Mouse (Mus musculus): ENCODE data around the gene Crip2. TPM values are rescaled to one million over a fixed set of nuclear protein-coding genes. Genes with fewer than 3 reads are reported as not detected.

Gene Crip2
- polyA plus RNA-seq, 1 experiment from 2014 or later, result 78.8 TPM

DNA sequence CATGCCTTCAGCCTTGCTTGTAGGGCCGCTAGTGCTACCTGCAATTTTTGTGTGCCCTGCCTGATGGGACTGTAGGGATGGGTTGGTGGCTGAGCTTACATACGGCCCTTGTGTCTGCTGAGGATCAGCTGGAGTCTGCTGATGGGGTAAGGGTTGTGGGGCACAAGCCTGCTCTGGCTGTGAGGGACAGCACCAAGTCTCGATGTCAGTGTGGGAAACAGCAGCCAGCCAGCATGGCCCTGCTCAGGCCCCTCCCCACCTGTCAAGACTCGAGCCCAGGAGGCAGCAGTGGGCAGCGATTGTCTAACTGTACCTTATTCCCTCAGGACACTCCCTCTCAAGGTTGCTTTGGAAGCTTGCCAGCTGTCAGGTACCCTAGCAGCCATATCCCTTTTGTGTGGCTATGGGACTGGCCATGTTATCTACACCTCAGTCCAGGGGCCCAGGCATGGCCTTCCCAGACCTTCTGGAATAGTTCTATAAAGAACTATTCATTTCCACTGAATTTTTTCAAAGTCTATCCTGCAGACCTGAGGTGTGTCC is 6.1 kb upstream of the Crip2 start:
- H3K27ac ChIP-seq, result no peak overlapping the region
- 73% methylated on average over 5 of the region's 5 CpGs for WGBS
- H3K36me3 ChIP-seq, result peaks cover 97% of the 10 kb centered on the region
- H3K9ac ChIP-seq, result no peak overlapping the region
- H3K4me3 ChIP-seq, result no peak overlapping the region
- H3K27me3 ChIP-seq, result no peaks in the 10 kb centered on the region
- H3K9me3 ChIP-seq, result no peaks in the 10 kb centered on the region
- H3K4me2 ChIP-seq (replicated peaks), result no peak overlapping the region
- no peak for ATAC-seq (ENCODE audit: insufficient number of reproducible peaks, insufficient read depth, low FRiP score, low TSS enrichment)
- H3K4me1 ChIP-seq, result peaks cover 5% of the 10 kb centered on the region

- Histone ChIP-seq H3K4me1 (peaks cover 11% of the 10 kb centered on the region), H3K4me3 (no peak overlapping the region), H3K4me2 (replicated peaks) (no peak overlapping the region), H3K9me3 (no peaks in the 10 kb centered on the region), H3K9ac (no peak overlapping the region), H3K27ac (no peak overlapping the region), H3K27me3 (0 out of 2 replicates have a peak, but pooled peaks cover 2% of the 10 kb centered on the region), H3K36me3 (peaks cover 92% of the 10 kb centered on the region)
- ATAC-seq (ENCODE audit: insufficient number of reproducible peaks, insufficient read depth, low FRiP score, low TSS enrichment), result no peak
- 93% methylated on average over 4 of the region's 4 CpGs for WGBS
These were observed 5.5 kb upstream of the Crip2 start for GRCm38 (mm10) chr12:113134502-113134901.

DNA sequence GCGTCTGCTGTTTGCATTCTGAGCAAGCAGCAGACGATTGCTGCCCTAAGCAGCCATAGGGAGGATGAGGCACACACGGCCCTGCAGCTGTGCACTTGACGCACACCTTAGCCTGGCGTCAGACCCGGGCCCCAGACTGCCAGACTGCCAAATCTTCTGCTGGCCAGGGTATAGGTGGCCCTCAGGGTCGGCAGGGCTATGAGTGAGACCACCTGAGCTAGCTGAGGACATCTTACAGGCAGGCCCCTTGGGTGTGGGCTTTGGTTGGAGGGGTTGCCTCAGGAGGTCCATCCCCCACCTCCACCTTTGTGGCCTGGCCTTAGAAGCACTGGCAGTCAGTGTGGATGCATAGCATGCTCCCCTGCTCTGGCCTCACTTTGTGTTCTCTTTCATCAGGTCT is 4.6 kb upstream of the Crip2 start:
- Histone ChIP-seq H3K4me1 (peaks cover 14% of the 10 kb centered on the region), H3K27me3 (peaks cover 6% of the 10 kb centered on the region; the same call in 1 of the 2 replicates), H3K36me3 (peaks cover 83% of the 10 kb centered on the region), H3K4me3 (no peak overlapping the region), H3K4me2 (replicated peaks) (no peak overlapping the region), H3K27ac (no peak overlapping the region), H3K9ac (no peak overlapping the region), H3K9me3 (no peaks in the 10 kb centered on the region)
- no peak for ATAC-seq (ENCODE audit: insufficient number of reproducible peaks, insufficient read depth, low FRiP score, low TSS enrichment)
- WGBS, result 93% methylated on average over 7 of the region's 7 CpGs

DNA sequence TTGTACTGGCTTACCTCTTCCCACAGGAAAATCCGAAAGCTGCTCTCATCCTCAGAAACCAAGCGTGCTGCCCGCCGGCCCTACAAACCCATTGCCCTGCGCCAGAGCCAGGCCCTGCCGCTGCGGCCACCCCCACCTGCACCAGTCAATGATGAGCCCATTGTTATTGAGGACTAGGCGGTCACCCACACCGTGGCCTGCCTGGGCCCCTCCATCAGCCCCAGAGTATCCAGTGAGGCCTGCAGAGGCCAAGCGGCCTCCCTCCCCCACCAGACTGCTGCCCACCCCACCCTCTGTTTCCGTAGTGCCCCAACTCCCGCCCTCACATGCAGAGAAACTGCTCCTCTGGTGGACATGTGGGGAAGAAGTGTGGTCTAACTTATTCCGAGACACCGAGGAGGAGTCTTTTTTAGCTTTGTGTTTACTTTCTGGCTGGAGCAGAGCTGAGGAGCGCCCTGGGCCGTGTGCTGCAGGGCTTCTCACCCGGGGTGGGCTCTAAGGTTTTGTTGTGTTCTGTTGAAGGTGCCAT is 3.5 kb upstream of the Crip2 start:
- 83% methylated on average over 17 of the region's 17 CpGs for WGBS
- H3K36me3 ChIP-seq, result peaks cover 71% of the 10 kb centered on the region
- H3K4me2 ChIP-seq (replicated peaks), result no peak overlapping the region
- peaks cover 14% of the 10 kb centered on the region for H3K4me1 ChIP-seq
- ATAC-seq (ENCODE audit: insufficient number of reproducible peaks, insufficient read depth, low FRiP score, low TSS enrichment), result no peak
- no peaks in the 10 kb centered on the region for H3K9me3 ChIP-seq
- H3K4me3 ChIP-seq, result no peak overlapping the region
- H3K9ac ChIP-seq, result no peak overlapping the region
- H3K27ac ChIP-seq, result no peak overlapping the region
- peaks cover 18% of the 10 kb centered on the region for H3K27me3 ChIP-seq

DNA sequence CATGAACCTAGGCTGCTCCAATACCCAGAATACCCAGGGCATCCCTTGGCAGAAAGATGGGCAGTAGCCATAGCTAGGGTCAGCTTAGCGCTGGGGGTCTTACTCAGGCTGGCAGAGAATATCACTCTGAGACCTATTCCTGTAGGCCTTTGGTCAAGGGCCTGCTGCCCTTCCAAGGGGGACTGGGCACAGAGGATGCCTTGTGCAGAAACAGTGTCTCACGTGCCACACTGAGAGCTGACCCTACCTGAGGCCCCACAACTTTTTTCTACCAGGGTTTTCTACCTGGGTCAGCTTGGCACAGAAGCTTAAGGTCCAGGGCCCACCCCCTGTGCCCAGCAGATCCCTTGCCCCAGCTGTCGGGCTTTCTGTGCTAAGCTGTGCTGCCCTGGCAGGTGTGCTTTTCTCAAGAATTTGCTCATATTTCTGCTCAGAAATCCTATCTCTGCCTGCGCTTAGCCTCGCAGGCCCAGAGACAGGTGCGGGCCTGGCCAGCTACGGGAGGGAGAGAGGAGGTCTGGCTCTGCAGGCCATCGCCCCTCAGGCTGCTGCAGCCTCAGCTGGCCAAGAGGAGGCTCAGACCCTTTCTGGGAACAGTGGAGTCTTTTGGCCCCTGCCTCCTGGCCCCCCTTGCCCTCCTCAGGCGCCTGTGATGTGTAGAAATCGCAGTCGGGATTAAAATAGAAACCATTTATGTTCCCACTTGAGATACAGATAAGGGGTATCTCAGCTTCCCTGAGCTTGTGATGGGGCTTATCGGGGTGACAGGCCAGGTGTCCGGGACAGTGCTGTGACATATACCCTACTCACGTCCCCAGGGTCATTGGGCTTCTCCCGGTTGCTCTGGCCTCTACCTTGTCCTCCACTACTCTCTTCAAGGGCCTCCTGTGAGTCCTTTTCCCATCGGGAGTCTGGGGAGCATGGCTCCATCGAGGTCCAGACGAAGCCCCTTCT is 2.5 kb upstream of the Crip2 start:
- Histone ChIP-seq H3K4me2 (replicated peaks) (no peak overlapping the region), H3K27me3 (peaks cover 27% of the 10 kb centered on the region), H3K36me3 (peaks cover 61% of the 10 kb centered on the region), H3K4me3 (no peak overlapping the region), H3K27ac (no peak overlapping the region), H3K4me1 (peaks cover 20% of the 10 kb centered on the region), H3K9ac (no peak overlapping the region), H3K9me3 (no peaks in the 10 kb centered on the region)
- ATAC-seq (ENCODE audit: insufficient number of reproducible peaks, insufficient read depth, low FRiP score, low TSS enrichment), result no peak
- WGBS, result 85% methylated on average over 18 of the region's 18 CpGs

- H3K4me1 ChIP-seq, result peaks cover 25% of the 10 kb centered on the region
- no peak overlapping the region for H3K9ac ChIP-seq
- H3K9me3 ChIP-seq, result no peaks in the 10 kb centered on the region
- 73% methylated on average over 6 of the region's 6 CpGs for WGBS
- H3K36me3 ChIP-seq, result peaks cover 54% of the 10 kb centered on the region
- peaks cover 32% of the 10 kb centered on the region for H3K27me3 ChIP-seq
- no peak overlapping the region for H3K4me3 ChIP-seq
- H3K4me2 ChIP-seq (replicated peaks), result no peak overlapping the region
- no peak for ATAC-seq (ENCODE audit: insufficient number of reproducible peaks, insufficient read depth, low FRiP score, low TSS enrichment)
- no peak overlapping the region for H3K27ac ChIP-seq
These were observed 1.7 kb upstream of the Crip2 start for GRCm38 (mm10) chr12:113138291-113138690.

DNA sequence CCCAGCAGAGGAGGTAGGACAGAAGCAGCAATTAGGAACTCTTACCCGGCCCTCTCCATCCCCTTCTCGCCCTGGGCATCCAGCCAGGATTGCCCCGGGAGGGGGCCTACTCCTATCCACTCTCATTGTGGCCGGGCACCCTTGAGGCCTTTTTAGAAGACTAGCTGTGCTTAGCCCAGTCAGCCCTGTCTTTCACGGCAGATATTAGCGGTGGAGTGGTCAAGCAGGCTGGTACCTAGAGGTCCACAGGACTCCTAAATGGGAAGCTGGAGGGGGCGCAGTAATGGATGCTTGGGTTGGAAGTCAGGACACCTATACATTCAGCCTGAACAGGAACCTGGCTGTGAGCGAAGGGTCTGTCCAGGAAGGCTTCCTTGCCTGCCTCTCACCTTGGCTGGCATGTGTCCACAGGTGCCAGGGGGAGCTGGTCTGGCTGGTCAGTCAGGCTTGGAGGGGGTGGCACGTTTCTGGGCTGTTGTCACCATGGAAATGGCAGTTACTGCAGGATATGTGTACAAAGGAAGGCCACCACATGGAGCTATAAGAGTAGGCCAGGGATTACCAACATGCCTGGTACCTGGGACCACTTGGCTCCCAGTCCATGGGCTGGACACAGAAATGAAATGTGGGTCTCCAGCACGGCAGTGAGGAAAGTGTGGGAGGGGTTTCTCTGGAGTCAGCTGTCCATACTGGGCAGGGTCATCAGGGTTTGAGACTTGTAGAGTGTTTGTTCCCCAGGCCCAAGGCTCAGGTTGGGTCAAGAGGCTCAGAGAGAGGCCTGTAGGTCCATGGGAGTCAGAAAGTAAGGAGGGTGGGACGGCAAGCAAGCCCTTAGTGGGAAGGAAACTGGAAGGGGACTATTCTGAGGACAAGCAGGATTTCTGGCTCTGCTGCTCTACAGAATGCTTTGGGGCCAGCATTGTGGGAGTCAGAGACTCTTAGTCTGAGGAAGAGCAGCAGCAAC is 853 bp upstream of the Crip2 start:
- Histone ChIP-seq H3K36me3 (peaks cover 45% of the 10 kb centered on the region), H3K9ac (no peak overlapping the region), H3K4me1 (peaks cover 25% of the 10 kb centered on the region), H3K27ac (0 out of 2 replicates have a peak overlapping the region, but pooled peaks have one; percentile 25), H3K4me3 (peak overlapping the region; percentile 44; the same call in 1 of the 2 replicates), H3K4me2 (replicated peaks) (peak overlapping the region; percentile 61), H3K9me3 (no peaks in the 10 kb centered on the region), H3K27me3 (peaks cover 35% of the 10 kb centered on the region)
- WGBS, result 43% methylated on average over 11 of the region's 11 CpGs
- no peak for ATAC-seq (ENCODE audit: insufficient number of reproducible peaks, insufficient read depth, low FRiP score, low TSS enrichment)

DNA sequence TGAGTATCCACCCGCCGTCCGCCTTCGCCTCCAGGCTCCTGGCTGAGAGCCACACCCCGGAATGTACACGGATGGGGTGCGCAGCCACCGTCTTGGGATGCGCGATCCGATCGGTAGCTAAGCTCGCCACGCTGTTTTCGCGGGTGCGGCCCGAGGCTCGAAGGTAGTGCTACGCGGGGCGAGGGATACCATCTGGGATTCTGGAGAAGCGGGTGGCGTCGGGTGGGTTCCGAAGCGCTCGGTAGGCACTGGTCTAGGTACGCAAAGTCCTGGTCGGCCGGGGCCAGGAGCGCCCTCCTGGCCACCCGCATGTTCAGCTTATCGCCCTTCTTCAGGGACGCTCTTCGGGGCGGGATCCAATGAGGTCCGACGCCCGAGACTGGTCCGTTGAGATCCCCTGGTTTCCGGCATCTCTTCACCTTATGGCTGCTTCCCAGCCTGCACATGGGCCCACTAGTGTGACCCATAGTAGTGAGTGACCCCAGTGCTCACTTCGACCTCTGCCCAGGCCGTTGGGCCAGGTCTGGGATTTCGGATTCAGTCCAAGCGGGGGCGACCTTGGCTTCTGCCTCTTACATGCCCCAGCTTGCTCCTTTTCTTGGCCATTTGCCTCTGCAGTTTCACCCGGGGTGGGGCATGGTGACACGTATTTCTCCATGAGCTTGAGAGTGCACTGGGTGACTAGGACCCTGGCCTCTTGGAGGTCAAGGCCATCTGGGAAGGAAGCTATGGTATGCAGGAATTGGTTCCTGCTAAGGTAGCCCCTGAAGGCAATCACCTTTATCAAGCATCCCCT is 778 bp downstream of the Crip2 start:
- peak overlapping the region; percentile 48; the same call in 1 of the 2 replicates for H3K9ac ChIP-seq
- WGBS, result 3% methylated on average over 49 of the region's 49 CpGs
- ATAC-seq (ENCODE audit: insufficient number of reproducible peaks, insufficient read depth, low FRiP score, low TSS enrichment), result peak; percentile 0; the same call in 1 of the 2 replicates
- H3K9me3 ChIP-seq, result no peaks in the 10 kb centered on the region
- H3K27me3 ChIP-seq, result peaks cover 35% of the 10 kb centered on the region
- peaks cover 25% of the 10 kb centered on the region for H3K4me1 ChIP-seq
- peak overlapping the region; percentile 61 for H3K4me2 ChIP-seq (replicated peaks)
- H3K27ac ChIP-seq, result no peak overlapping the region
- peaks cover 29% of the 10 kb centered on the region for H3K36me3 ChIP-seq
- H3K4me3 ChIP-seq, result peak overlapping the region; percentile 44

DNA sequence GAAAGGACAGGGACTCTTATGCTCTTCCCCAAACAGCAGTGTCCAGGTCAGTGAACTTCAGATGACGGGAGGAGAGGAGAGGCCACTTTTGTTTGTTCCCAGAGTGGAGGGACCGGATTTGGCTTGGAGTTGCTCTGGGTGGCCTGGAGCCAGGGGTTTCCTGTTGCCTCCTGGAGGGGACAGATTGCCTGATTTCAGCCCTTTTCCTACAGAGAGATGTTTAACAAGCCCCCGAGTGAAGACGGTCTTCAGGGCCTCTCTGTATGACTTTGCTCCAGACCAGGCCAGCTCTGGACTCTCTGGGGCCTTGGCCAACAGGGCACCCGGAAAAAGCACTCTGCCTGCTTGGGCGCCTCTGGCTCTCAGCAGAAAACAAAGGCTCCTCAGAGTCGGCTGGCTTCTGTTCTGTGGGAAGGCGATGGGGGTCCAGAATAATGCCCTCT is 1.5 kb downstream of the Crip2 start:
- Histone ChIP-seq H3K36me3 (peaks cover 21% of the 10 kb centered on the region), H3K27ac (no peak overlapping the region), H3K4me2 (replicated peaks) (peak overlapping the region; percentile 61), H3K9ac (no peak overlapping the region), H3K27me3 (peaks cover 43% of the 10 kb centered on the region), H3K4me1 (peaks cover 30% of the 10 kb centered on the region), H3K4me3 (peak overlapping the region; percentile 44), H3K9me3 (no peaks in the 10 kb centered on the region)
- ATAC-seq (ENCODE audit: insufficient number of reproducible peaks, insufficient read depth, low FRiP score, low TSS enrichment), result no peak
- WGBS, result 45% methylated on average over 8 of the region's 8 CpGs

- Histone ChIP-seq H3K27ac (no peak overlapping the region), H3K4me2 (replicated peaks) (peak overlapping the region; percentile 61), H3K27me3 (peaks cover 50% of the 10 kb centered on the region), H3K9ac (no peak overlapping the region), H3K9me3 (no peaks in the 10 kb centered on the region), H3K4me3 (peak overlapping the region; percentile 44; the same call in 1 of the 2 replicates), H3K36me3 (peaks cover 14% of the 10 kb centered on the region), H3K4me1 (peaks cover 31% of the 10 kb centered on the region)
- 22% methylated on average over 15 of the region's 15 CpGs for WGBS
- no peak for ATAC-seq (ENCODE audit: insufficient number of reproducible peaks, insufficient read depth, low FRiP score, low TSS enrichment)
These were observed 2.3 kb downstream of the Crip2 start for GRCm38 (mm10) chr12:113142021-113142975.
